Mouse (Mus musculus): ENCODE results near the gene Flt1.

DNA sequence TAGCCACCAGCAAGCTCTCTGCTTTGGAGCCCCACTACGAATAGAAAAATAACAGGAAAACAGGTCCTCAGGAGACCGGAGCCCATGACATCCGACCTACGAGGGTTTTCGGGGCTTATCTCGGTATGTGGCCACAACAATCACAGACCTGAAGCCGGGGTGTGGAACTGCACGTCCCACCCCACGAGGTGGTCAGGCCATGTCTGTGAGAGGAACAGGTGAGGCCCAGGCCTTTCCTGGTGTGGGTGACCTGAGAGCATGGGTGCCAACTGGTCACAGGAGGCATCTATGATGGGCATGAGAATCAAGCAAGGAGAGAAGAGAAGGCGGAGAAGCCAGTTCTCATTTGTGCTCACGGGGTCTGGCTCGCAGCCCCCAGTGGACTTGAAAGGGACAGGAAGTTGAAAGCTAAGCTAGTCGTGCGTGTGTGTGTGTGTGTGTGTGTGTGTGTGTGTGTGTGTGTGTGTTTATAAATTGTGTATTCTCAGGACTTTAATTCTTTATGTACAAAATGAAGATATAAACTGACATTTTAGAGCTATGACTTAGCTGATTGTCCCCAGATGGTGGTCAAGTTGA is 79.4 kb downstream of the Flt1 start:
- TF ChIP-seq CTCF (IDR thresholded peaks at IDR 0.05; ENCODE audit: borderline replicate concordance, control insufficient read depth, extremely low read depth, insufficient read depth, low read length, poor library complexity): no peak
- no peak for TF ChIP-seq POLR2A (IDR thresholded peaks at IDR 0.05; ENCODE audit: control insufficient read depth, extremely low read depth, insufficient read depth, low read length, poor library complexity)
